Mouse (Mus musculus): ENCODE data around the gene Lrrc4.

Gene Lrrc4

GRCm38 (mm10) chr6:28831011-28831853, at the start of gene Lrrc4:
Lrrc4 (minus strand) TSS chr6:28831747.
- DNase-seq (ENCODE audit: low read depth) = no peak

- no peak for DNase-seq (ENCODE audit: low read depth)
Observed at GRCm38 (mm10) chr6:28880909-28881308, 49.4 kb upstream of the Lrrc4 start.

- no peak for DNase-seq (ENCODE audit: low read depth)
Observed at GRCm38 (mm10) chr6:28879315-28879714, 47.8 kb upstream of the Lrrc4 start.

DNA sequence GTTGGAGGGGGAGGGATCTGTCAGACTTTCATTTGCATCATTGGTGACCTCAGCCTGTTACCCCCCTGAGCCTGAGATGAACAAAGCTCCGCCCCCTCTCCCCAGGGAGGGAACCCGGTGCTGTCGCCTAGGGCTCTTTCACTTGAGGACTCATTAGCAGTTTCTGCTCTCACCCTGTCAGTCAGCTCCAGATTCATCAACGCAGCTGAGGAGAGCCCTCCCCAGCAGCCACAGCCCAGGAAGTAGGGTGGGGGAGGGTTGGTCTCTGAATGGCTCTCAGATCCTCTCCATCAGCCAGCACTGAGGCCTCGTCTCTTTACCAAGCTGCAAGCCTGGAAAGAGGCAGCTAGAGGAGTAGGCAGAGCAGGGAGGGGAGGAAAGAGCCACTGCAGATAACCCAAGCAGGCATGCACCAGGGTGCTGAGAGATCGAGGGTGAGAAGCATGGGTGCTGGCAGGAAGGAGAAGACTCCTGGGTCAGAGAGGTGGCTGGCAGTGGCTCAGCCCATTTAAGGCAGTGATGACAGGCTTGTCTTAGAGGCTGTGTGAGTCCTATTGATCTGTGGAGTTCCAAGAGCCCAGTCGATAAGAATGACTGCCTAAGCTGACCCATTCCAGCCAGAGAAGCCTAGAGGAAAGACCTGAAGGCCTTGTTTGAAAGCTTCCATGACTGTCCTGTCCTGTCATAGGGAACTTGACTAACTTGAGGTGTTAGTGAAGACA, 46.6 kb upstream of the Lrrc4 start:
- DNase-seq (ENCODE audit: low read depth) = no peak

- no peak for DNase-seq (ENCODE audit: low read depth)
Observed at GRCm38 (mm10) chr6:28876492-28876891, 44.9 kb upstream of the Lrrc4 start.

DNA sequence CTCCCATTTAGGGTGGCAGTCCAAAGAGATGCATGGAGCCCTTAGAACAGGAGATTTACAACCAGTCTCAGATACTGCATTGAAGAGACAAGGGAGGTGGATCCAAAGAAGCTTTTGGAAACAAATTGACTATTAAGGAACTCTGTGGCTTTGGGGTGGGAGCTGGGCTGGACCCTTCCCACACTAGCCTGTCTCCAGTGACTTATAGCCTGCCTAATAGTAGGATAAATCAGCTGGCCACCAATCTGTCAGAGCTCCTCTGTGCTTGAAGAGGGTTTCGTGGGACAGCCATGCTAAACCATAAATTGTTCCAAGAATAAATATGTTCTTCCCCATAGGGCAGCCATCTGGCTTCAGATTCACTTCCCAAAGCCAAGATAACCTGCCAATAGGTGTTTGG, 43.8 kb upstream of the Lrrc4 start:
- no peak for DNase-seq (ENCODE audit: low read depth)

DNA sequence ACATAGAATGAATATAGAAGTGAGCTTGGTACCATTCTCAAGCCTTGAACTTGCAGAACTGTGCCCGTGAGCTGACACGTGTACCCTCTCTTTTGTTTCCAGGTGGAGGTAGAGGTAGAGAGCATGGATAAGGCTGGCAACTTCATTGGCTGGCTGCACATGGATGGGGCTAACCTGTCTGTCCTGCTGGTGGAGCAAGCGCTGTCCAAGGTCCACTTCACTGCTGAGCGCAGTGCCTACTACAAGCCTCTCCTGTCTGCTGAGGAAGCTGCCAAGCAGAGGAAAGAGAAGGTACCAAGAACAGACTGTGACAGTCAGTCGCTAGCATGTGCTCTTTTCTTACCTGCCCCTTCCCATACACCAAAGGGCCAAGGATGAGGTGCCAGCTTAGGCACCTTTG, 43.2 kb upstream of the Lrrc4 start:
- DNase-seq (ENCODE audit: low read depth) = no peak

GRCm38 (mm10) chr6:28874053-28874452, 42.5 kb upstream of the Lrrc4 start:
- DNase-seq (ENCODE audit: low read depth) = no peak

DNA sequence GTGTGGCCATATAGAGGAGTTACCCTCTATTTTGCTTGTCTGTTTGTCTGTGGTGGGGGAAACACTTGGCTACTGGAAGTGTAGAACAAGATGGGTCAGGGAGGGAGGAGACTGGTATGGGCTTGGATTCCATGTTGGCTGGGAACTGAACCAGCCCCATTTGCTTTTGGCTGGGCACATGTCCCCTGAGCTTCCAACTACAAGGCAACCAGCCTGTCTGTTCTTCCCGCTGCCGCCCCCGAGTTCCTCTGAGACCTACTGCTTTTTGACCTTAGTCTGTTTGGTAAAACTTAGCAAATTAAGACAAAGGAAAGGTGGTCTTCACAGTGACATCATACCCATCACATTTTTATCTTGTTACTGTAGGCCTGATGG, 40.9 kb upstream of the Lrrc4 start:
- DNase-seq (ENCODE audit: low read depth) = no peak

DNA sequence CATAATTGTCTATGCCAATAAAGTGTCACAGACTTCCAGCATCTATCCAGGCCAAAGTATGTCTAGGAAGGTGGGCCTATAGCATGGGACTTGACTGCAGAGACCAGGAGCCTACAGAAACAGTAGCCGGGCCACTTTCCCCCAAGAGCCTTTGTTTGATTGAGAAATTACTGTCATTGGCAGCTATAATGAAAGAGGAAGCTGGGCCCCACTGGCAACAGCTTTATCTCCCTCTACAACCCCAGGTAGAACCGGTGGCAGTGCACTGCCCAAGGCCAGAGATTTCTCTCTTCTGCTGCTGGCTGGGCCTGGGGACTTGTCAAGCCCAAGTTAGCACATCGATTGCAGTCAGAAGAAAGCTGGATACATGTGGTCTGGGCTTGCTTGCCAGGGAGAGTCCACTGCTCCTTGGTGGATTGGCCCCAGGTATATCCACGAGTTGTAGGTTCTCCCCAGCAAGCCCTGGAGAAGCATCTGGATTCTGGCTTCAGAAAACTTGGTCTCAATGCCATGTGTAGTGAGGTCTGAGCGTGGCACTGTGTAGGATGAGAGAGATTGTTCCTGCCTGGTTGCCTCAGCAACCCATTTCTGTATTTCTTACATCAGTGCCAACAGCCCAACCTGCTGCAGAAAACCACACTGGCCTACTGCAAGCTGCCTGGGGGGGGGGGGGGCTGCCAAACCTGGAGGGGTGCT, 40.3 kb upstream of the Lrrc4 start:
- DNase-seq (ENCODE audit: low read depth) = no peak

DNA sequence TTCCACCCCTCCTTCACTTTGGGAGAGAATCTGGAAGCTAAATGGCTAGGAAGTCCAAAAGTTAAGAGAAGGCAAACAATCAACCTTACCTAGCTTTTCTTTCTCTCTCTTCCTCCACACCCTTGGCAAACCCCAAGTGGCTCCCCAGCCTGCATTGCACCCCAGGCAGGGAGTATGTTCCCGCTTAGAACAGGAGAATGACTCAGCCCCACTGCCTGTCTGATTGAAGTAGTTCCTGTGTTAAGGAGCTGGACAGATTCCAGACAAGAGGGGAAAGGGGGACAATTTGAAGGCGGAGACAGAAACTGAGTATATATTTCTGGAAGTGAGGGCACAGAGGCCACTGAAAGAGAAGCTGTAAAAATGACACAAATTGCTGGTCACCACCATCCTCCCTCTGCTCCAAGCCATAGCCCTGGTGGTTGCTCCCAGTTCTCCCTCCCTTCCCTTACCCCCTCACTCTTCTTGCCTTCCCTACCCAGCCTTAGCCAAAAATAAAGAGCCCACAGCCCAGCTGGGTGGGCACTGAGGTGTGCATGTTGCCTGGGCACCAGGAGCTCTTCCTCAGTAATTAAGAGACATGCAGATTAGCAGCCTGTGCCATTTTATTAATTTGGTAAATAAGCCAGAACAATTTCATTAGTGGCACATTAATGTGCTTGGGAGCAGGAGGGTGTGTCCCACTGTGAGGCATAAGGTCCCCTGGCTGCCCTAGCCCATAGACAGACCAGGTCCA, 36.1 kb upstream of the Lrrc4 start:
- DNase-seq (ENCODE audit: low read depth) = no peak

DNA sequence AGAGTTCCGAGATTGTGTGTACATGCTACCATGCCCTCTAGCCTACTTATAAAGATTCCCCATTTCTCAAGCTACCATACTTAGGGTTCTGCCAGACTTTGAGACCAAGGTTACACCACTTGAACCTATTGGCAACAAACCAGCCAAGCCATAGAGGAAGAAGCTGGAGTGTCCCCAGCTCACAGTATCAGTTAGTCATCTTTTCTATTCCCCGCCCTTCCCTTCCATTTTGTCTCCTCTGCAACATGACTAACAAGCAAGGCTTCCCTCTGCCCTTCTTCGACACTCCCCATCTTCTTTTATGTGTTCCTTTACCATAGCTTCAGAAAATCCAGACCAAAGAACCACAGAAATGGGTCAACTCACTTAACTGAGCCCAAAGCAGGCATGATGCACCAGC, 34.7 kb upstream of the Lrrc4 start:
- no peak for DNase-seq (ENCODE audit: low read depth)

DNA sequence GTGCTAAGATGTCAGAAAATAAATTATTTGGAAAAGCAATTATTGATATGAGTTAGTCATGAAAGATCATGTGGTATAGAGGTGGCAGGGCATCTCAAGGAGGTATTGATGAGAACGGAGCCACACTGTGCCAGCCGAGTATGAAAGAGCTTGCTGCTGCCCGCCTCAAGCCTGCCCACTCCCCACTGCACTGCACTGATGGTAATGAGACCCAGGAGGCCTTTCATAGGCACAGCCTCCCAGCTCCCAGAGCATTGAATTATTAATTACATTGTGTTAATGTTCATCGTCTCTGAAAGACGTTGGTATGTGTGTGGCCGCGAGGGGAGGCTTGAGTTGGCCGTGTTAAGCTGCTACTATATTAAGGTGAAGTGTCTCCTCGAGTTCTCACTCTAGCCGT, 33.6 kb upstream of the Lrrc4 start:
- no peak for DNase-seq (ENCODE audit: low read depth)

- peak; percentile 56 for DNase-seq (ENCODE audit: low read depth)
Observed at GRCm38 (mm10) chr6:28864684-28865083, 33.1 kb upstream of the Lrrc4 start.

DNA sequence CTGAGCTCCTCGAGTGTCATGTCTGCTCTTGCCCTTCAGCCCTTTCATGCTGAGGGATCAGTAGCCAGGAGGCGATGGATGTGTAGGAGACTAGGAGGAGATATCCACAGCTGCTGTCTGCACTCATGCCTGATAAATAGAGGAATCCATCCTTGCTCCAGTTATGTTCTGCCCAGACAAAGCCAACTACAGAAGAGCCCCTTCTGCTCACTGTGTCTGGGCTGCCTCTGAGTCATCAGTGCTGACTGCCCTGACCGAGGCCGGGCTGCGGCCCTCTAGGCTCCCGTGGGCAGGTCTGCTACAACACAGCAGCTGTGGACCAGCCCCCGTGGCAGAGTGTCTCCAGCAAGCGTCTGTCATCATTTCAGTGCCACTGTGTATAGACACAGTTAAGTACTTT, 30.8 kb upstream of the Lrrc4 start:
- DNase-seq (ENCODE audit: low read depth) = no peak

DNA sequence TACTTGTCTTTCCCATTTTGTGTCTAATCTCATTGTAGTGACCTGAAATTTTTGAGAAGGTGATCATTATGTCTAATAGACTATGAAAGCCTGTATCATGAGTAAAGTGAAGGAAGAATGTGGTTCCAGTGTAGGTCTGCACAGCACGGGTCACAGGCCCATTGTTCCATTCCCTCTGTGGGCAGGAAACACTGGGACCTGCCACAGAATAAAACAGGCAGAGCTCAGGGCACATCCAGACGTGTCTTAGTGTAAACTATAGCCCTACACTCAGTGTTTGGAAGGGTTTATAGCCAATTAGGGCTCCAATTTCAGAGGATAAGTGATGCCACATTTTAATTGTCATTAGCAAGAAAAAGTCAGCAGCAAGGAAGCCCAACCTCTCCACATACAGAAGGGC, 29.4 kb upstream of the Lrrc4 start:
- DNase-seq (ENCODE audit: low read depth) = no peak

DNA sequence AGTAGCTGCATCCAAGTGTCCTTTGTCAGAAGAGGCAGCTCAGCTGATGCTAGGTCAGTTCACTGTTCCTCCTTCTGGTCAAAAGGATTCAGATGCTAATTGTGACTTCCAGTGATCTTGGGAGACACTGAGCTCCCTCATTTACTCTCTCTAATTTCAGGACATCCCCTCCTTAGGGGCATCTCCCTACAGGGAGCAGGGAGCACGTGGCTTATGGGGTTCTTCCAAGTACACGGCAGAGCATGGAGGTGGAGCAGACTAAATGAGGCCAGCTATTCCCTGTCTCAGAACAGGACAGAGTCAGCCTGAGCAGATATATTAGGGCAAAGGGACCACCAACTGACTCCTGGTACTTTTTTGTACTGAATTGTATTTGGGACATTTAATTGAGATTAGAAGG, 28.9 kb upstream of the Lrrc4 start:
- no peak for DNase-seq (ENCODE audit: low read depth)

- DNase-seq (ENCODE audit: low read depth) = no peak
Observed at GRCm38 (mm10) chr6:28859094-28859493, 27.5 kb upstream of the Lrrc4 start.

- DNase-seq (ENCODE audit: low read depth) = no peak
Observed at GRCm38 (mm10) chr6:28857198-28858180, 25.9 kb upstream of the Lrrc4 start.

GRCm38 (mm10) chr6:28856789-28857188, 25.2 kb upstream of the Lrrc4 start:
- DNase-seq (ENCODE audit: low read depth) = no peak

GRCm38 (mm10) chr6:28855442-28855841, 23.9 kb upstream of the Lrrc4 start:
- DNase-seq (ENCODE audit: low read depth) = no peak
